25 mouse cellular contexts compared by ENCODE assay signal in genomic region chr15:98942081-98942480, GRCm38 (mm10). TPM values are rescaled to one million over a fixed set of nuclear protein-coding genes. Genes with fewer than 3 reads are reported as not detected.
A peak's percentile ranks its signal among the peaks of the same experiment; 100 is the strongest.
DNase-seq lines count a peak whose midpoint lies in the region; ATAC-seq and TF ChIP-seq lines count a peak whose summit lies in the region.
"Had no signal": no experiment of that assay in that cellular context is flagged by ENCODE, and none has a peak within 500 bp of the region (broad histone marks: within the 10 kb centered on the region; RNA-seq: fewer than 3 reads in every experiment).

No protein-coding gene starts in this region.

- ATAC-seq in midbrain, postnatal 0 days (ENCODE audit: low FRiP score) = no peak
- ATAC-seq in midbrain, embryonic 13.5 days = no peak
- ATAC-seq: CD4-positive, CD25-positive, alpha-beta regulatory T cell, adult 4 months; intestine, embryonic 15.5 days had no signal

- peak; percentile 42 to 75 for DNase-seq in adrenal gland, adult (ENCODE audit: inconsistent age in 2 of 2, low spot score in 1 of 2)
- no peak for DNase-seq in adrenal gland, adult 8-10 months
- DNase-seq in cerebellum, postnatal 10 days = peak; percentile 52 to 55
- DNase-seq in cerebellum, adult 11-12 months = no peak
- DNase-seq in kidney, postnatal 10 days = peak; percentile 48
- no peak for DNase-seq in kidney, adult 2 months
- DNase-seq in midbrain, postnatal 0 days (ENCODE audit: low spot score) = peak; percentile 43
- DNase-seq: B cell, adult 2 months; cerebellum, adult 8-10 months; cerebellum, postnatal 36 days; gastrocnemius, adult 2 months; heart, adult 18-20 months; heart, postnatal 4 days; kidney, adult 18-20 months had no signal

- no peaks in the 10 kb centered on the region for H3K36me3 ChIP-seq in kidney, adult 2 months (ENCODE audit: control insufficient read depth, insufficient read depth, low read length)
- H3K36me3 ChIP-seq in midbrain, postnatal 0 days (ENCODE audit: insufficient read depth, low read length) = no peaks in the 10 kb centered on the region
- 0 out of 2 replicates have a peak, but pooled peaks cover 6% of the 10 kb centered on the region for H3K36me3 ChIP-seq in midbrain, embryonic 13.5 days
- H3K36me3 ChIP-seq: embryonic facial prominence, embryonic 13.5 days; heart, embryonic 10.5 days; intestine, embryonic 15.5 days had no signal

- H3K4me1 ChIP-seq in kidney, adult 2 months (ENCODE audit: control insufficient read depth, insufficient read depth, low read length) = no peaks in the 10 kb centered on the region
- no peaks in the 10 kb centered on the region for H3K4me1 ChIP-seq in midbrain, postnatal 0 days (ENCODE audit: insufficient read depth, low read length)
- H3K4me1 ChIP-seq in midbrain, embryonic 13.5 days (replicated peaks) = peaks cover 7% of the 10 kb centered on the region
- H3K4me1 ChIP-seq: embryonic facial prominence, embryonic 13.5 days; intestine, embryonic 15.5 days had no signal

- H3K4me2 ChIP-seq in midbrain, postnatal 0 days (ENCODE audit: low read depth, low read length, poor library complexity, severe bottlenecking) = no peak overlapping the region
- H3K4me2 ChIP-seq in midbrain, embryonic 13.5 days (replicated peaks) = no peak overlapping the region
- H3K4me2 ChIP-seq: embryonic facial prominence, embryonic 13.5 days; forebrain, embryonic 12.5 days; hindbrain, embryonic 13.5 days; intestine, embryonic 15.5 days had no signal

- H3K4me3 ChIP-seq in kidney, adult 2 months (ENCODE audit: insufficient read depth, low read depth, low read length) = no peak overlapping the region
- H3K4me3 ChIP-seq in midbrain, postnatal 0 days (ENCODE audit: low read depth, low read length) = no peak overlapping the region
- H3K4me3 ChIP-seq in midbrain, embryonic 13.5 days (replicated peaks) = no peak overlapping the region
- H3K4me3 ChIP-seq: embryonic facial prominence, embryonic 13.5 days; forebrain, embryonic 12.5 days; gastrocnemius, adult 2 months; heart, embryonic 10.5 days; hindbrain, embryonic 13.5 days; intestine, embryonic 15.5 days had no signal

- H3K27ac ChIP-seq in kidney, adult 2 months (ENCODE audit: insufficient read depth, low read depth, low read length) = no peak overlapping the region
- no peak overlapping the region for H3K27ac ChIP-seq in midbrain, postnatal 0 days (ENCODE audit: low read depth, low read length)
- H3K27ac ChIP-seq in midbrain, embryonic 13.5 days = no peak overlapping the region
- H3K27ac ChIP-seq: embryonic facial prominence, embryonic 13.5 days; forebrain, embryonic 12.5 days; gastrocnemius, adult 2 months; heart, embryonic 10.5 days; hindbrain, embryonic 13.5 days; intestine, embryonic 15.5 days had no signal

- no peak for TF ChIP-seq CTCF in kidney, adult 2 months (conservative IDR thresholded peaks at IDR 0.05; ENCODE audit: insufficient read depth, insufficient read length, low read depth, low read length)
- no peak for TF ChIP-seq CTCF in midbrain, postnatal 0 days (IDR thresholded peaks at IDR 0.05)

- no peaks in the 10 kb centered on the region for H3K9me3 ChIP-seq in midbrain, postnatal 0 days (ENCODE audit: low read length)
- no peaks in the 10 kb centered on the region for H3K9me3 ChIP-seq in midbrain, embryonic 13.5 days
- H3K9me3 ChIP-seq: forebrain, embryonic 12.5 days; hindbrain, embryonic 13.5 days; intestine, embryonic 15.5 days had no signal

- no peak for TF ChIP-seq POLR2A in kidney, adult 2 months (IDR thresholded peaks at IDR 0.05; ENCODE audit: low read depth, low read length)

- no peak overlapping the region for H3K9ac ChIP-seq in midbrain, postnatal 0 days (replicated peaks; ENCODE audit: low read length, poor library complexity, severe bottlenecking)
- H3K9ac ChIP-seq in midbrain, embryonic 13.5 days (replicated peaks) = no peak overlapping the region
- H3K9ac ChIP-seq: embryonic facial prominence, embryonic 13.5 days; forebrain, embryonic 12.5 days; hindbrain, embryonic 13.5 days; intestine, embryonic 15.5 days had no signal

- WGBS in kidney, adult 2 months = 86% methylated on average over 4 of the region's 4 CpGs
- WGBS in midbrain, postnatal 0 days = 68% methylated on average over 4 of the region's 4 CpGs
- 74% methylated on average over 4 of the region's 4 CpGs for WGBS in midbrain, embryonic 13.5 days

- H3K27me3 ChIP-seq in kidney, adult 2 months (replicated peaks; ENCODE audit: control insufficient read depth, insufficient read depth, low read length) = no peaks in the 10 kb centered on the region
- no peaks in the 10 kb centered on the region for H3K27me3 ChIP-seq in midbrain, postnatal 0 days (ENCODE audit: insufficient read depth, low read length)
- no peaks in the 10 kb centered on the region for H3K27me3 ChIP-seq in midbrain, embryonic 13.5 days
- H3K27me3 ChIP-seq: embryonic facial prominence, embryonic 13.5 days; forebrain, embryonic 12.5 days; hindbrain, embryonic 13.5 days; intestine, embryonic 15.5 days had no signal

RNA-seq across cellular contexts. Expression of gene Tuba1b, which starts 7.7 kb away (rescaled TPM):
- 100 to 1,000 TPM; 199 to 221 (median 208) TPM for total RNA-seq in adrenal gland, adult 8-10 months (2022)
- 488 and 540 TPM in 2 replicates for polyA plus RNA-seq in kidney, adult 2 months (2012; rRNA removed)
- total RNA-seq in midbrain, postnatal 0 days (2014; rRNA removed) = 2,522 and 3,264 TPM in 2 replicates
- 1,582 and 1,796 TPM in 2 replicates for polyA plus RNA-seq in midbrain, postnatal 0 days (2015; fragmentation: Nextera tagmentation; extraction: Ambion mirVana)
- polyA plus RNA-seq in midbrain, embryonic 13.5 days (2015; fragmentation: Nextera tagmentation; extraction: Ambion mirVana) = 1,161 and 1,231 TPM in 2 replicates

RNA-seq across cellular contexts. Expression of gene Gm49450, which starts 11.3 kb away (rescaled TPM):
- total RNA-seq in adrenal gland, adult 8-10 months (2022) = not detected
- 12.0 TPM in 1 of 2 replicates, not detected in the other for polyA plus RNA-seq in kidney, adult 2 months (2012; rRNA removed)
- total RNA-seq in midbrain, postnatal 0 days (2014; rRNA removed) = 1,797 and 2,945 TPM in 2 replicates
- not detected in 2 replicates for polyA plus RNA-seq in midbrain, postnatal 0 days (2015; fragmentation: Nextera tagmentation; extraction: Ambion mirVana)
- not detected in 2 replicates for polyA plus RNA-seq in midbrain, embryonic 13.5 days (2015; fragmentation: Nextera tagmentation; extraction: Ambion mirVana)
- total RNA-seq: gastrocnemius, adult 2 months; gastrocnemius, postnatal 4 days; heart, adult 18-20 months; heart, postnatal 10 days; heart, postnatal 4 days; MEL had no signal
- polyA plus RNA-seq: CD4-positive, CD25-positive, alpha-beta regulatory T cell, adult 4 months; embryonic facial prominence, embryonic 13.5 days; forebrain, embryonic 12.5 days; heart, embryonic 10.5 days; heart, embryonic 14.5 days; hindbrain, embryonic 13.5 days; intestine, embryonic 15.5 days had no signal

RNA-seq across cellular contexts. Expression of gene Tuba1a, which starts 11.4 kb away (rescaled TPM):
- 100 to 1,000 TPM in 3 of 4 experiments, 10 to 100 TPM in 1; 70.5 to 196 (median 116) TPM for total RNA-seq in adrenal gland, adult 8-10 months (2022)
- 121 and 131 TPM in 2 replicates for polyA plus RNA-seq in kidney, adult 2 months (2012; rRNA removed)
- total RNA-seq in midbrain, postnatal 0 days (2014; rRNA removed) = 17,447 and 20,461 TPM in 2 replicates
- polyA plus RNA-seq in midbrain, postnatal 0 days (2015; fragmentation: Nextera tagmentation; extraction: Ambion mirVana) = 15,641 and 16,823 TPM in 2 replicates
- polyA plus RNA-seq in midbrain, embryonic 13.5 days (2015; fragmentation: Nextera tagmentation; extraction: Ambion mirVana) = 15,883 and 15,999 TPM in 2 replicates

RNA-seq across cellular contexts. Expression of gene Lmbr1l, which starts 24.1 kb away (rescaled TPM):
- 10 to 100 TPM; 12.3 to 33.2 (median 27.8) TPM for total RNA-seq in adrenal gland, adult 8-10 months (2022)
- polyA plus RNA-seq in kidney, adult 2 months (2012; rRNA removed) = 36.1 and 50.2 TPM in 2 replicates
- 46.0 and 56.9 TPM in 2 replicates for total RNA-seq in midbrain, postnatal 0 days (2014; rRNA removed)
- 19.6 and 21.7 TPM in 2 replicates for polyA plus RNA-seq in midbrain, postnatal 0 days (2015; fragmentation: Nextera tagmentation; extraction: Ambion mirVana)
- polyA plus RNA-seq in midbrain, embryonic 13.5 days (2015; fragmentation: Nextera tagmentation; extraction: Ambion mirVana) = 40.7 and 50.1 TPM in 2 replicates

RNA-seq across cellular contexts. Expression of gene Dhh, which starts 43.7 kb away (rescaled TPM):
- 1 to 10 TPM; 1.8 to 3.8 (median 2.1) TPM for total RNA-seq in adrenal gland, adult 8-10 months (2022)
- polyA plus RNA-seq in kidney, adult 2 months (2012; rRNA removed) = 1.2 and 1.5 TPM in 2 replicates
- 0.38 and 0.71 TPM in 2 replicates for total RNA-seq in midbrain, postnatal 0 days (2014; rRNA removed)
- polyA plus RNA-seq in midbrain, postnatal 0 days (2015; fragmentation: Nextera tagmentation; extraction: Ambion mirVana) = 0.18 and 0.22 TPM in 2 replicates
- 0.48 and 0.82 TPM in 2 replicates for polyA plus RNA-seq in midbrain, embryonic 13.5 days (2015; fragmentation: Nextera tagmentation; extraction: Ambion mirVana)
- polyA plus RNA-seq: CD4-positive, CD25-positive, alpha-beta regulatory T cell, adult 4 months had no signal

Comparison
In these comparisons a context has a peak if more than half of its experiments do, and no peak if none do; other contexts are left out.
1. DNase-seq: peak in adrenal gland, adult (2 of 2), cerebellum, postnatal 10 days (2 of 2), kidney, postnatal 10 days (single experiment) and midbrain, postnatal 0 days (single experiment); none in adrenal gland, adult 8-10 months (single experiment), cerebellum, adult 11-12 months (single experiment) and kidney, adult 2 months (single experiment).
2. RNA of gene Tuba1a, which starts 11.4 kb away (polyA plus RNA-seq): 15,883 to 15,999 TPM in midbrain, embryonic 13.5 days and 15,641 to 16,823 TPM in midbrain, postnatal 0 days; 121 to 131 TPM in kidney, adult 2 months; every median in the first group is over 100 times any median in the second.